Mouse (Mus musculus): ENCODE data around the gene Ptprcap.

- TF ChIP-seq EP300 (IDR thresholded peaks at IDR 0.05; ENCODE audit: insufficient read depth, low read depth, low read length): no peak
- TF ChIP-seq CTCF (IDR thresholded peaks at IDR 0.05; ENCODE audit: low read depth, low read length): no peak
Observed at GRCm38 (mm10) chr19:4164721-4165120, 11.3 kb downstream of the Ptprcap start.
